Mouse (Mus musculus) ES-Bruce4 (cell line): ENCODE measurements around the gene Tmem104. TPM values are rescaled to one million over a fixed set of nuclear protein-coding genes. Genes with fewer than 3 reads are reported as not detected.

ENCODE experiments used
- H3K27ac ChIP-seq: 2 replicates; pipeline ENCODE4 v1.5.1; 2012; ENCODE audit warnings: low read length, inconsistent platforms; ENCODE audit not compliant: insufficient read depth
- H3K27me3 ChIP-seq: 2 replicates; pipeline ENCODE4 v1.6.1; 2012; ENCODE audit warnings: mild to moderate bottlenecking, low read length, inconsistent platforms; ENCODE audit not compliant: control insufficient read depth, poor library complexity, insufficient read depth, severe bottlenecking
- H3K36me3 ChIP-seq: 2 replicates; pipeline ENCODE4 v1.6.1; 2012; ENCODE audit warnings: inconsistent platforms, mild to moderate bottlenecking, low read length, moderate library complexity; ENCODE audit not compliant: control insufficient read depth, poor library complexity, insufficient read depth, severe bottlenecking
- H3K4me1 ChIP-seq: one replicate; pipeline ENCODE4 v1.8.1; 2011; ENCODE audit warnings: low read length; ENCODE audit not compliant: control insufficient read depth, insufficient read depth
- H3K4me3 ChIP-seq: 2 replicates; pipeline ENCODE4 v1.5.1; 2011; ENCODE audit warnings: low read depth, mild to moderate bottlenecking, low read length
- H3K9ac ChIP-seq: 2 replicates; pipeline ENCODE4 v1.6.1; 2012; ENCODE audit warnings: low read depth, mild to moderate bottlenecking, inconsistent platforms; ENCODE audit not compliant: poor library complexity, severe bottlenecking
- H3K9me3 ChIP-seq: replicated peaks from 2 replicates; pipeline ENCODE4 v1.6.1; 2012; ENCODE audit warnings: mild to moderate bottlenecking, low read length, inconsistent platforms; ENCODE audit not compliant: control insufficient read depth, poor library complexity, insufficient read depth, severe bottlenecking
- CTCF ChIP-seq: IDR thresholded peaks from one replicate; pipeline ENCODE4 v1.8.1; 2011; ENCODE audit warnings: low read depth, low read length
- EP300 ChIP-seq: IDR thresholded peaks from 2 replicates; pipeline ENCODE4 v1.6.1; 2011; ENCODE audit warnings: low read depth, low read length; ENCODE audit not compliant: insufficient read depth
- POLR2A ChIP-seq: IDR thresholded peaks from one replicate; pipeline ENCODE4 v1.8.1; 2011; ENCODE audit warnings: low read length; ENCODE audit not compliant: insufficient read depth
- polyA plus RNA-seq: library from polyadenylated mRNA; stranded (reverse); fragments of >200 nt; gene quantifications from 2 replicates; pipeline ENCODE4 v1.2.4, GENCODE M21; 2011; ENCODE audit warnings: low read depth; ENCODE audit not compliant: missing spikeins, insufficient read depth, insufficient read length

Gene Tmem104
- polyA plus RNA-seq, 1 experiment: 8.0 TPM

DNA sequence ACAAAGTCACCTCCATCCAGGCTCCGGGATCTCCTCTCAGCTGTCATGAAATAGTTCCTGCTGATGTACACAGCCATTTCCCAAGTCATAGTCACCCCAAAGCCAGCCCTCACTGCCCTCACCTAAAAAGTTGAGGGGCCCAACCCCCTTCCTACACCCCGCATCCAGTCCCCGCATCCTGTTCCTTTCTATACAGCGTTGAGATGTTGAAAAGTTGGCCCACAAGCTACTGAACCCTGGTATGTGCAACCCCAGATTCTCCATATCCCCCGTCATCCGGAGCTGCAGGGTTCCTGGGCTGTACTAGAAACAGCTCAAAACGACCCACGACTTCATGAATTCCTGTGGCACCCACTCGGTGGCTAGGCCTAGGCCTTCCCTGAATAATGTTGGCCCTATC, 34.2 kb upstream of the Tmem104 start:
- H3K27me3 ChIP-seq: no peaks in the 10 kb centered on the region
- H3K4me3 ChIP-seq: no peak overlapping the region
- TF ChIP-seq CTCF (no peak), EP300 (no peak), POLR2A (no peak)
- no peaks in the 10 kb centered on the region for H3K9me3 ChIP-seq
- no peak overlapping the region for H3K27ac ChIP-seq
- H3K9ac ChIP-seq: no peak overlapping the region
- no peaks in the 10 kb centered on the region for H3K36me3 ChIP-seq
- no peaks in the 10 kb centered on the region for H3K4me1 ChIP-seq

DNA sequence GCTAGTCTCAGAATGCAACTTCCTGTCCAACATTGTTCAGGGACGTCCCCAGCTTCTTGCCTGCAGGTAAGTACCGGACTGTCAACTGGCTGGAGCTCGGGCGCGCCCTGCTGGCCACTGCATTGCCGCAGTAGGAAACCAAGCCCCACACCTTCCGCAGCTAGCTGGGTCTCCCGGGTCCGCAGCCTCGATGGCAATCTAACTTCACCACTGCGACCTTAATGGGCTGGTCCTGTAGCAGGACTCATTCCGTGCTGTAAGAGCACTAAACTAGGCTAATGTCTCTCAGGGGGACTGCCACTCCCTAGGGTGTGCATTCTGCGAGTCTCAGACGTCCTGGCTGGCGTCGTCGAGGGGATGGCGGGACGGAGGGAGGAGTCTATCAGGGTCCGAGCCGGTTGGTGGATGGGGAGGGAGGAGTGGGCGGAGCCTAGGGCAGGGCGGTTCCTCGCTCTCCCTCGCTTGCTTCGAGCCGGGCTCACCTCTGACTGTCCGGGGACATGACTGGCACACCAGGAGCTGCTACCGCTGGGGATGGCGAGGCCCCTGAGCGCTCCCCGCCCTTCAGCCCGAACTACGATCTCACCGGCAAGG, 33.5 kb upstream of the Tmem104 start:
- Histone ChIP-seq H3K27ac (no peak overlapping the region), H3K4me1 (no peaks in the 10 kb centered on the region), H3K27me3 (no peaks in the 10 kb centered on the region), H3K9me3 (no peaks in the 10 kb centered on the region), H3K9ac (0 out of 2 replicates have a peak overlapping the region, but pooled peaks have one; percentile 5), H3K4me3 (peak overlapping the region; percentile 70), H3K36me3 (no peaks in the 10 kb centered on the region)
- TF ChIP-seq EP300 (no peak), CTCF (peak; percentile 91), POLR2A (peak; percentile 61)

DNA sequence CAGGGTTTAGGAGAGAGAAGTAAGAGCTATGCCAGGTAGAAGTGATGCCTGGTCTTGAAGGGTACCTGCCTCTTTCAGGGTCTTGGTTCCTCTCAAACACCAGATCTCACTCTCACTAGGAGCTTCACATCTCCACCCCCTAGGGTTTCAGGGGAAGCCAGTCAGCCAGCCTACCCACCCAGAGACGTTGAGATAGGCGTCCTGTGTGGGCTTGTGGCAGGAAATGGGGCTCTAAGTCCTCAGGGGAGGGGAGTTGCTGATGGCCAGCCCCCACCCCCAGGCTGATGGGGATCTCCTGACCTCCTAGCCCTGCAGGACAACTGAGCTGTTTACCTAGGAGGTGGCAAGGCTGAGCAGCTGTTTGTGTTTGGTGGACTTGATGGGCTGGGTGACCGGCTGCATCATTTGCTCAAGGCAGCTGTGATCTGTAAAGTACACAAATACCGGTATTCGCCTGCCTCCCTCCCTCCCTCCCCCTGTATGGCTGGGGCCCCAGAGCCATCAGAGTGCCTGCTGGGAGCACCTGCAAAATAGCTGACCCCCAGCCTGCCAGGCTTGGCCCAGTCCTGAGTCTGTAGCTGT, 32.1 kb upstream of the Tmem104 start:
- no peaks in the 10 kb centered on the region for H3K9me3 ChIP-seq
- no peak overlapping the region for H3K4me3 ChIP-seq
- H3K27ac ChIP-seq: no peak overlapping the region
- H3K4me1 ChIP-seq: no peaks in the 10 kb centered on the region
- H3K27me3 ChIP-seq: no peaks in the 10 kb centered on the region
- H3K9ac ChIP-seq: no peak overlapping the region
- TF ChIP-seq POLR2A (no peak), CTCF (no peak), EP300 (no peak)
- H3K36me3 ChIP-seq: no peaks in the 10 kb centered on the region

GRCm38 (mm10) chr11:115157933-115158719, 29.2 kb upstream of the Tmem104 start:
- peaks cover 2% of the 10 kb centered on the region for H3K4me1 ChIP-seq
- H3K27me3 ChIP-seq: no peaks in the 10 kb centered on the region
- H3K9me3 ChIP-seq: no peaks in the 10 kb centered on the region
- H3K9ac ChIP-seq: no peak overlapping the region
- no peak overlapping the region for H3K27ac ChIP-seq
- TF ChIP-seq POLR2A (no peak), CTCF (no peak)
- no peaks in the 10 kb centered on the region for H3K36me3 ChIP-seq
- no peak overlapping the region for H3K4me3 ChIP-seq

DNA sequence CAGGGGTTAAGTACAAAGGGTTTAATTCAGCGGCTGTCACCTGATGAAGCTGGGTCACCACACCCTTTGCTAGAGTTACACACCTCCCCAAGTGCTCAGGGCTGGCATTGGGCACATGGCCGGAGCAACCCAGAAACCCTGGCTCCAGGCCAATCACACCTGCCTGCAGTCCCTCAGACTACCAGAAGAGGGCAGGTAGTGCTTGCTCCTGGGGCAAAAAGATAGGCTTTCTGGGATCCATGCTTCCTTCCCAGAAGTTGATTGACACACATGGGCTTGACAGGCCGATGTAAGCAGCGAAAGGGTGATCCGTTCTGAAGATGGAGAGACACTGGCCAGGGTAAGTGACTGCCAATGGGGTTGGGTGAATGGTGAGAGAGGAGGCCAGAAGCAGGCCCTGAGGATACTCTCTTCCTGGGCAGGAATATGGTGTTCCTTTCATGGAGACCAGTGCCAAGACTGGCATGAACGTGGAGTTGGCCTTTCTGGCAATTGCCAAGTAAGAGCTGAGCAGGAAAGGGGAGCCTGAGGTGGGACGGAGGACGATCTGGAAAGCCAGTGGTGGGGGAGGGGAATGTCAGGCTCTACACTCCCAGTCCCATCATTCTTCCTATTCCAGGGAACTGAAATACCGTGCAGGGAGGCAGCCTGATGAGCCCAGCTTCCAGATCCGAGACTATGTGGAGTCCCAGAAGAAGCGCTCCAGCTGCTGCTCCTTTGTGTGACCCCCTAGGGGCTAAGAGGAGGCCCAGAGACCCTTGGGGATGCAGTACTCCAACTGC, 27.1 kb upstream of the Tmem104 start:
- Histone ChIP-seq H3K4me3 (no peak overlapping the region), H3K36me3 (no peaks in the 10 kb centered on the region), H3K4me1 (peaks cover 2% of the 10 kb centered on the region)

More for the DNA sequence above, 27.1 kb upstream of the Tmem104 start:
- no peak overlapping the region for H3K9ac ChIP-seq
- H3K9me3 ChIP-seq: no peaks in the 10 kb centered on the region
- H3K27ac ChIP-seq: no peak overlapping the region
- TF ChIP-seq CTCF (peak; percentile 87), POLR2A (no peak)
- H3K27me3 ChIP-seq: no peaks in the 10 kb centered on the region
